Mouse (Mus musculus) limb, embryonic 10.5 days (tissue): Measurements from ENCODE around the gene Adig. TPM values are rescaled to one million over a fixed set of nuclear protein-coding genes. Genes with fewer than 3 reads are reported as not detected.

Source experiments
- DNase-seq: peaks from one replicate; pipeline ENCODE4 v3.0.0-alpha.2; 2017; ENCODE audit warnings: low spot score
- H3K27ac ChIP-seq: fragments of 300-500 bp; sonication (generic); 2 replicates; pipeline ENCODE4 v1.5.1; 2016; ENCODE audit warnings: mild to moderate bottlenecking
- H3K27me3 ChIP-seq: fragments of 300-500 bp; sonication (generic); 2 replicates; pipeline ENCODE4 v1.6.1; 2016; ENCODE audit warnings: low read depth, mild to moderate bottlenecking; ENCODE audit not compliant: poor library complexity, severe bottlenecking
- H3K36me3 ChIP-seq: fragments of 300-500 bp; sonication (generic); 2 replicates; pipeline ENCODE4 v1.6.1; 2016; ENCODE audit warnings: mild to moderate bottlenecking, moderate library complexity
- H3K4me1 ChIP-seq: fragments of 300-500 bp; sonication (generic); 2 replicates; pipeline ENCODE4 v1.6.1; 2016
- H3K4me3 ChIP-seq: fragments of 300-500 bp; sonication (generic); 2 replicates; pipeline ENCODE4 v1.5.1; 2016; ENCODE audit warnings: mild to moderate bottlenecking, moderate library complexity
- H3K9me3 ChIP-seq: fragments of 300-500 bp; sonication (generic); replicated peaks from 2 replicates; pipeline ENCODE4 v1.6.1; 2016; ENCODE audit warnings: mild to moderate bottlenecking
- WGBS: fragments of 180-500 bp; shearing (Covaris S2); methylation state at CpG from one replicate; pipeline ENCODE4 v1.1.7; 2016; 5-methylcytosine and 5-hydroxymethylcytosine counted together
- polyA plus RNA-seq: library from polyadenylated mRNA; unstranded; fragments of >200 nt; fragmentation: Nextera tagmentation; extraction: Ambion mirVana; gene quantifications from 2 replicates; pipeline ENCODE4 v1.2.1, GENCODE M21; 2016

Gene Adig
- polyA plus RNA-seq = 0.35 TPM in 1 of 2 replicates, not detected in the other

DNA sequence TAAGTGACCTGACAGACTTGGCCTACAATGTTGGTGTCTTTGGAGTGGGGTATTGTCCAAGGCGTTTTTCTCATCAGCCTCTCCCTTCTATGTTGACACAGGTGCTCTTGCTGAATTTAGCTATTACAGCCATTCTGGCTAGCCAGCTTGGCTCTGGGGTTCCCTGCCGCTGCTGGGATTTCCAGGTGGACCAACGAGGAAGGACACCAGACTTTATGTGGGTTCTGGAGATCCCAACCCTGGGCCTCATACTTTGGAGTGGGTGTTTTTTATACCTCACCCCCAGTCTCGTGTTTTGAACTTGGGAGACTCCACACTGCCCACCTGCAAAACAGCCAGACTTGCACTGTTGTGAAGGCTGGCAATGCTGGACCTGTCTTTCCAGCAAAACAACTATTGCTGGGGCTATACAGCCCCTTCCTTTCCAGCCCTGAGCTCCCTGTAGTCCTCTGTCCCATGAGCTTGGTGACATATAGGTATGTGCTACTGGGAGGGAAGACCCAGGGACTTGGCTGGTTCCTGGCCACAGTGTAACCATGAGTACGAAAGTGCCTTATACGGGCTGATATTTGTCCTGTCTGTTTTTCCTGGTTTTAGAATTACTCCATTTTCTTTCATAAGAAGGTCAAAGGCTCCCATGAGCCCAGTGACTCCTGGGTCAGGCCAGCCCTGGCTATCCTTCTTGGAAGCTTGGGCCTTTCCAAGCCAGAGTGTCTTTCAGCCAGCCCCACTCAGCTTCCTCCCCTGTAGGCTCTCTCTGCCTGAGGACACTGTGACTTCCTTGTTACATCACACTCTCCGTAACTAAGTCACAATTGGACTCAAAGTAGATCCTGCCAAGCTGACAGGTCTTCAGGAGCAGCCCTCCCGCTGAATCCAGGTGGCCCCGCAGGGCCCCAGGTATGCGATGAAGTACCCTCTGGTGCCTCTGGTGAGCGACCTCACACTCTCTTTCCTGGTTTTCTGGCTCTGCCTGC is at the start of gene Adig:
TSS of gene Adig (plus strand) at position 777 of the 977 bp plus-strand sequence.
- 78% methylated on average over 11 of the region's 11 CpGs for WGBS
- Histone ChIP-seq H3K4me1 (no peaks in the 10 kb centered on the region; the same call in 1 of the 2 replicates), H3K36me3 (peaks cover 18% of the 10 kb centered on the region), H3K27me3 (no peaks in the 10 kb centered on the region), H3K9me3 (no peaks in the 10 kb centered on the region), H3K27ac (no peak within 1 kb of the TSS), H3K4me3 (no peak within 1 kb of the TSS)
- DNase-seq = no peak

DNA sequence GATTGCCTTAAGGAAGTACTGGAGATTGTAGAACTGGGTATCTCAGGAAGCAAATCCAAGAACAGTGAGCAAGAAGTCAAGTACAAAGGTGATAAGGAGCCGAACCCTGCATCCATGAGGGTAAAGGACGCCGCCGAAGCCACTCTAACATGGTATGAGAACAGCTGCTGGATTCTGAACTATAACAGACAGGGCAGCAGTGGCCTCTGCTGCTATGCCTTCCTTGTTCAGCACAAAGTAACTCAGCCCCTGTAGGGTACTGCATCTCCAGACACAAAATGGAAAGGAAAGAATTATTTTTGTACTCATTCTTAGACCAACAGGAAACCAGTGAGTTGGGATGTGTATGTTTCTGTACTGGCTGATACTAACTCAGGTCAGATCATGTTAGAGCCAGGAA is 46.0 kb upstream of the Adig start:
- no peaks in the 10 kb centered on the region for H3K4me1 ChIP-seq
- no peak overlapping the region for H3K4me3 ChIP-seq
- no peaks in the 10 kb centered on the region for H3K9me3 ChIP-seq
- H3K36me3 ChIP-seq = peaks cover 73% of the 10 kb centered on the region
- H3K27me3 ChIP-seq = no peaks in the 10 kb centered on the region
- H3K27ac ChIP-seq = no peak overlapping the region
- no peak for DNase-seq
- WGBS = 93% methylated on average over 4 of the region's 4 CpGs

DNA sequence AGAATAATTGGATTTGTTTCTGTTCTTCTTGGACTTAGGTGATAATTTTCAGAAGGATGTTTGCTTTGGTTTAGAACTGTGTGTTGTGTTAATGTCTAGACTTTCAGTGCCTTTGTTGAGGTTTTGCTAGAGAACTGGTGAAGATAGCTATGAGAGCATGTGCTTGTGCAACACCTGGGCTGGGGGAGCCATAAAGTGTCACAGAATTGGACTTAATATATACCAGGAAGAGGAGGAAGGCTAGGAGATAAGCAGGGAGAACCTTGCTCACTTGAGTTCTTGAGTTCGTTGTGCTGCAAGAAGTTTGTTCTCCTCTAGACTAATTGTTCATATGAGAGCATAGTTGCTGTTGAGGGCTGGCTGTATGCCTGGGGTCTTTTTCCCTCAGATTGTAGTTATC is 44.8 kb upstream of the Adig start:
- Histone ChIP-seq H3K4me3 (no peak overlapping the region), H3K27me3 (no peaks in the 10 kb centered on the region), H3K27ac (no peak overlapping the region), H3K9me3 (no peaks in the 10 kb centered on the region), H3K4me1 (no peaks in the 10 kb centered on the region), H3K36me3 (peaks cover 76% of the 10 kb centered on the region)
- WGBS = 89% methylated on average over 1 of the region's 1 CpGs
- no peak for DNase-seq

DNA sequence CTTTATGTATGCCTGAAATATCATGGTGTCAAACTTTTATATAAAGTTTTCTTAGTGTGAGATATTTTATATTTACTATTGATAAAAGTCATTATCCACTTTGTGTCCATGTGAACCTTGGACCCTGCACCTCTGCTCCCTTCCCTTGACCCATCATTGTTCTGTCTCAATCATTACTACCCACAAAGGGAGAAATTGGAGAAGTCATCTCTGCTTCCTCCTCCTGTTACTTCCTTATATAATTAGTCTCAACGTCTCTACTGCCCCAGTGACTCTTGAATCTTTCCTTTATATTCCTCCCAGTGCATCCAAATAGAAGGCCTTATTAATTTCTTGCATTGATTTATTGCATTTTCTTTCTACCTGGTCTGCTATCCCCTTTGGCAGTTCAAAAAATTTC is 40.0 kb upstream of the Adig start:
- no peak overlapping the region for H3K4me3 ChIP-seq
- H3K9me3 ChIP-seq = no peaks in the 10 kb centered on the region
- no peaks in the 10 kb centered on the region for H3K27me3 ChIP-seq
- no peak overlapping the region for H3K27ac ChIP-seq
- WGBS = 90% methylated on average over 1 of the region's 1 CpGs
- DNase-seq = no peak
- H3K4me1 ChIP-seq = no peaks in the 10 kb centered on the region
- H3K36me3 ChIP-seq = peaks cover 85% of the 10 kb centered on the region

DNA sequence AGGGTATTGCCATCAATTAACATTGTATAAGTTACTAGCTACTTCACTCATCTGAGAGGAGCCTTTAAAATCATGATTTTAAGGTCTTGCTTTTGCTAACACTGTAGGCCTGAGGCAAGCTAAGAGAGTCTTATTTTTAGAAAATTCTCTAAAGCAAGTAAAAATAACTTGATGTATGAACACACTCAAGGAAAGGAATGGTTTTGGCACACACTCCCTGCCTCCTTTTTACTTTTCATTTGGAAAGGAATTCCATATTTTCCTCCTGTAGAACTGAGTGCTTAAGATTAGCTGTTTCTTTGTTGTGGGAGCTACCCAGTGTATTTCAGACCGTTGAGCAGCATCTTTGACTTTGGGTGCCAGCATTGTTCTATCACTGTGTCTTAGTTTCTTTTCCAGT is 28.3 kb upstream of the Adig start:
- H3K27me3 ChIP-seq = no peaks in the 10 kb centered on the region
- no peak overlapping the region for H3K27ac ChIP-seq
- H3K9me3 ChIP-seq = no peaks in the 10 kb centered on the region
- WGBS = 93% methylated on average over 1 of the region's 1 CpGs
- no peaks in the 10 kb centered on the region for H3K4me1 ChIP-seq
- DNase-seq = no peak
- H3K4me3 ChIP-seq = no peak overlapping the region
- H3K36me3 ChIP-seq = peaks cover 70% of the 10 kb centered on the region

DNA sequence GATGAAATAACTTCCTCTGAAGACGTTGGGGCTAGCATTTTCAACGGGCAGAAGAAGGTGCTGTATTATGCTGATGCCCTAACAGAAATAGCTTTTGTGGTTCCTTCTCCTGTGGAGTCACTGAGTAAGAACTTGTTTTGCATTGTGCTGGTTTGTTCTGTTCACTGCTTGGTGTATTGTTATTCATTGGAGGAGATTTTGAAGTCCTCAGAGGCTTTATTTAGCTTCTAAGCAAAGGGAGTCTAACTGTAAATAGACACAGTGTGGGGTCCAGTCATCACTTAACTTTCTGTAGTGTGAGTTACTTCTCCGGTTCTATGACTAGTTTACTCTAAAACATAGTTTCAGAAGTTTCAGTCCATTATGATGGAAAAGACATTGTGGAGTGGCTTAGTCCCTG is 24.8 kb upstream of the Adig start:
- no peak for DNase-seq
- Histone ChIP-seq H3K27me3 (no peaks in the 10 kb centered on the region), H3K4me1 (no peaks in the 10 kb centered on the region), H3K4me3 (no peak overlapping the region), H3K27ac (no peak overlapping the region), H3K9me3 (no peaks in the 10 kb centered on the region), H3K36me3 (peaks cover 86% of the 10 kb centered on the region)
- WGBS = 90% methylated on average over 3 of the region's 3 CpGs

DNA sequence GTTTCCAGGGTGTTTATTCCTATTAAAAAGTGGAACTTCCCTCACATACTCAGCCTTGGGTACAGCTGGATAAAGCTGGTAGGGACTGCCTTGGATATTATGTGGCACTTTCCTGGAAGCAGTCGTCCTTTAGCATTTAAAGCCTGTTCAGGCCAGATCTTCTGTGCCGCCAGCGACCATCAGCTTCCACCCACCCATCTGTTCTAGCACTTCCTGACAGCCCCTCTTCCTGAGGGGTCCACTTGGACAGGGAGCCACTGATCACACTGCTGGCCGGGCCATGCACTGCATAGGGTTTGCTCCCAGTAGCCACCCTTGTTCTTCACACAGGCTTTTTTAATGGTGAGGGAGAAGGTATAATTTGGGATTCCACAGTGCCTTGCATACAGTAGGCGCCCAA is 4.0 kb upstream of the Adig start:
- H3K36me3 ChIP-seq = peaks cover 52% of the 10 kb centered on the region
- no peak overlapping the region for H3K4me3 ChIP-seq
- no peak for DNase-seq
- no peaks in the 10 kb centered on the region for H3K9me3 ChIP-seq
- no peaks in the 10 kb centered on the region; the same call in 1 of the 2 replicates for H3K4me1 ChIP-seq
- H3K27me3 ChIP-seq = no peaks in the 10 kb centered on the region
- no peak overlapping the region for H3K27ac ChIP-seq
- 86% methylated on average over 5 of the region's 5 CpGs for WGBS

DNA sequence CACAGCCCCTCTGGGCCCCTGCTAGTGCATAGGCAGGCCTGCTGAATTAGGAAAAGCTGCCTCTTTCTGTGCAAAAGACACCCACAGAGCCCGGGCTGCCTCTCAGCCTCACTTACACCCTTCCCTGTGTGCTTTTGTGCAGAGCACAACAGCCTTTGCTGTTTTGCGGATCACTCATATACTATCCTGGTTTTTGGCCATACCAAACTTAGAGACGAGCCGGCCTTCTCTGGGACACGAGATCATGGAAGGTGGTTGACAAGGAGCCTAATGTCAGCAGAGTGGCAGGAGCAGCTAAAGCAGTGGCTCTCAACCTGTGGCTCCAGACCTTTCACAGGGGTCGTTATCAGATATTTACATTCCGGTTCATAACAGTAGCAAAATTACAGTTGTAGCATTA is 814 bp downstream of the Adig start:
- Histone ChIP-seq H3K36me3 (peaks cover 9% of the 10 kb centered on the region), H3K27ac (no peak overlapping the region), H3K9me3 (no peaks in the 10 kb centered on the region), H3K4me3 (no peak overlapping the region), H3K27me3 (no peaks in the 10 kb centered on the region), H3K4me1 (no peaks in the 10 kb centered on the region; the same call in 1 of the 2 replicates)
- WGBS = 87% methylated on average over 7 of the region's 7 CpGs
- DNase-seq = no peak

DNA sequence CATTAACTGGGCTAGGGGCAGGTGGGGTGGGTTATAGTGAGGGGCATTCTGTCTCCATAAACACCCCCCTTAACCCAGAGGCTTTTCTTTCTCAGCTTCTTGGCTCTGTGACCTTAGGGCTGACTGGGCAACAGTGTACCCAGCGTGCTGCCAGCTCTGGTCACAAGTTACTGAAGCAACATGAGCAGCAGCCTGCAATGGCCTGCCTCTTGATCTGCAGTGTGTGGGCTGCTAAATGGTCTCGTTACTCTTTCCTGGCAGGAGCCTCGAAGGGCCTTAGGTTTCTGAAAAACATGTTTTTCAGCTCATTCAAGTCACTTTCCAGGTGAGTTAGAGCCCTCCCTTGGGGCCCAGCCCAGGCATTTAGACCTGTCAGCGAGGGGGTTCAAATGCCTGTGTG is 1.3 kb downstream of the Adig start:
- Histone ChIP-seq H3K27ac (no peak overlapping the region), H3K36me3 (peaks cover 4% of the 10 kb centered on the region), H3K4me3 (no peak overlapping the region), H3K27me3 (no peaks in the 10 kb centered on the region), H3K4me1 (no peaks in the 10 kb centered on the region; the same call in 1 of the 2 replicates), H3K9me3 (no peaks in the 10 kb centered on the region)
- no peak for DNase-seq
- WGBS = 78% methylated on average over 4 of the region's 4 CpGs

DNA sequence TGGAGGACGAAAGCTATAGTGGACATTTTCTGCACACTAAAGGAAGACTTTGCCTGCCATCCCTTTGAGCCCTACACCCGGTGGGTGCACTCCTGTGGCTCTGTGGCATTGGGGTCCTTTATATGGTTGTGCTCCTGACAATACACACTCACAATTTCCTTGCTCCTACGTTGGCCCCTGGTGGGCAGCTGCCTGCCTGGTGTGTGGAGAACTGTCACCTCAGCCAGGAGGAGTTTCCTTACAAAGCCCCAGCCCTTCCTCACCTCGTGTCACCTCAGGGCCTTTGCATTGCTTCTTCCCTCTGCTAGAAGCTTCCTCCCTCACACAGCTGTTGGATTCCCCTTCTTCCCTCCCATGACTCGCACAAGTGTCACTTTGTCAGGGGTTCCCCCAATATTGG is 4.1 kb downstream of the Adig start:
- 78% methylated on average over 5 of the region's 5 CpGs for WGBS
- Histone ChIP-seq H3K27me3 (no peaks in the 10 kb centered on the region), H3K36me3 (no peaks in the 10 kb centered on the region), H3K27ac (no peak overlapping the region), H3K4me1 (0 out of 2 replicates have a peak, but pooled peaks cover 2% of the 10 kb centered on the region), H3K9me3 (no peaks in the 10 kb centered on the region), H3K4me3 (no peak overlapping the region)
- DNase-seq = no peak

DNA sequence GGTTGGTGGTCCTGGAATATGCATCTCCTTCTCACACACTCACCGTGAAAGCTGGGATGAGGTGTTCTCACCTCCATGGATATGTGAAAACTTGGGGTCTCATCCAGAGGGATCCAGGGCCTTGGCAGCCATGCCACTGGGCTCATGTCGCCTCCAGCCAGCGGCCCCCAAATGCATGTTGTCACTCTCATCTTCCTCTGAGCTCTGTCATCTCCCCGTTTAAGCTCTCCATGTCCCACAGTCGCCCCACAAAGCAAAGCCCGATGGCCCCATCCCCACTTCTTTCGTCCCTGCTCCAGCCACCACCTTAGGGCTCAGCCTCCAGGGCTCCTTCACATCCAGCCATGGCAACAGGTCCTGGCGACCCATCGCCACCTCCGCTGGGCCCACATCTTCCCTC is 4.6 kb downstream of the Adig start:
- Histone ChIP-seq H3K4me1 (0 out of 2 replicates have a peak, but pooled peaks cover 2% of the 10 kb centered on the region), H3K27ac (no peak overlapping the region), H3K36me3 (no peaks in the 10 kb centered on the region), H3K4me3 (no peak overlapping the region), H3K9me3 (no peaks in the 10 kb centered on the region), H3K27me3 (no peaks in the 10 kb centered on the region)
- DNase-seq = no peak
- 94% methylated on average over 10 of the region's 10 CpGs for WGBS

DNA sequence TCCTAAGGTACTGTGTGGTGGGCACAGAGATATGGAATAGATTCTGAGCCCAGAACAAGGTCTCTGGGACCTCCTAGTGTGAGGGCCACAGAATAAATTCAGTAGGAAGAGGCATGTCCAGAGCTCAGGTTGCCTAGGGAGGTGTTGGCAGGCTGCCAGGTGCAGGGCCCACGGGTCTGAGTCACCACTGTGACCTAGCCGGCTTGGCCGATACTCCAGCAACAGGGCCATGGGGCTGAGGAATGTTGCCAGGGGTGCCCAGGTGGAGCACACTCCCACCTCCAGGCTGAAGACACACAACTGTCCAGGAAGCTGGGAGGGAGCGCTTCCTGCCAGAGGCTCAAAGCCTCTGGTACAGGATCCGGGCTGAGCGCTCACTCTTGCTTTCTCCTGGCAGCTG is 8.3 kb downstream of the Adig start:
- H3K27ac ChIP-seq = no peak overlapping the region
- 0 out of 2 replicates have a peak, but pooled peaks cover 2% of the 10 kb centered on the region for H3K4me1 ChIP-seq
- no peak for DNase-seq
- 89% methylated on average over 6 of the region's 6 CpGs for WGBS
- H3K36me3 ChIP-seq = no peaks in the 10 kb centered on the region
- H3K4me3 ChIP-seq = no peak overlapping the region
- H3K27me3 ChIP-seq = no peaks in the 10 kb centered on the region
- no peaks in the 10 kb centered on the region for H3K9me3 ChIP-seq

DNA sequence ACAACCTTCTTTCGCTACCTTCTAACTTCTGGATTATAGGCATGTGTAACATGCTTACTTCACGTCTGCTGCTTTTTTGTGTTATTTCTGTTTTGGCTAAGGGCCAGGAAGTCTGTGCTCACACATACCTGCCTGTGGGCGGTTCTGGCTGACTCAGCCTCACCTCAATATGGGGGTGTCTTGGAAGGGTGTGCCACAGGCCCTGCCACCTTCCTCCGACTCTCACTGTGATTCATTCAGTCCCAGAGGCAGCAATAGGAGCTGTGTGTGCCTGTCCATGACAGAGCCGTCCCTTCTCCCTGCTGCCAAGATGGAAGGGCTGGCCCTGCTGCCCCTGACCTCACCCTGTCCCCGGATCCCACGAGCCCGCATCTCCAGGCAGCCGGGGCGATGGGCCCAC is 10.1 kb downstream of the Adig start, which contains the start of gene Arhgap40:
TSS of gene Arhgap40 (plus strand) at position 269 of the 400 bp plus-strand sequence.
- WGBS = 87% methylated on average over 10 of the region's 10 CpGs
- no peaks in the 10 kb centered on the region for H3K36me3 ChIP-seq
- no peak within 1 kb of the TSS for H3K27ac ChIP-seq
- H3K27me3 ChIP-seq = no peaks in the 10 kb centered on the region
- DNase-seq = no peak
- H3K4me3 ChIP-seq = no peak within 1 kb of the TSS
- H3K9me3 ChIP-seq = no peaks in the 10 kb centered on the region
- 0 out of 2 replicates have a peak, but pooled peaks cover 2% of the 10 kb centered on the region for H3K4me1 ChIP-seq
